Mouse (Mus musculus) G1E-ER4 (cell line): Measurements from ENCODE around the gene Magohb. TPM values are rescaled to one million over a fixed set of nuclear protein-coding genes. Genes with fewer than 3 reads are reported as not detected.

Experiments used
- GATA1 ChIP-seq: IDR thresholded peaks from one replicate; pipeline ENCODE4 v1.8.0; 2012; ENCODE audit warnings: low read length, inconsistent platforms
- polyA plus RNA-seq: library from polyadenylated mRNA; stranded (reverse); fragments of >175 nt; gene quantifications from 2 replicates; pipeline ENCODE4 v1.2.3, GENCODE M21; 2012

Magohb gene
- polyA plus RNA-seq = not detected in 2 replicates

DNA sequence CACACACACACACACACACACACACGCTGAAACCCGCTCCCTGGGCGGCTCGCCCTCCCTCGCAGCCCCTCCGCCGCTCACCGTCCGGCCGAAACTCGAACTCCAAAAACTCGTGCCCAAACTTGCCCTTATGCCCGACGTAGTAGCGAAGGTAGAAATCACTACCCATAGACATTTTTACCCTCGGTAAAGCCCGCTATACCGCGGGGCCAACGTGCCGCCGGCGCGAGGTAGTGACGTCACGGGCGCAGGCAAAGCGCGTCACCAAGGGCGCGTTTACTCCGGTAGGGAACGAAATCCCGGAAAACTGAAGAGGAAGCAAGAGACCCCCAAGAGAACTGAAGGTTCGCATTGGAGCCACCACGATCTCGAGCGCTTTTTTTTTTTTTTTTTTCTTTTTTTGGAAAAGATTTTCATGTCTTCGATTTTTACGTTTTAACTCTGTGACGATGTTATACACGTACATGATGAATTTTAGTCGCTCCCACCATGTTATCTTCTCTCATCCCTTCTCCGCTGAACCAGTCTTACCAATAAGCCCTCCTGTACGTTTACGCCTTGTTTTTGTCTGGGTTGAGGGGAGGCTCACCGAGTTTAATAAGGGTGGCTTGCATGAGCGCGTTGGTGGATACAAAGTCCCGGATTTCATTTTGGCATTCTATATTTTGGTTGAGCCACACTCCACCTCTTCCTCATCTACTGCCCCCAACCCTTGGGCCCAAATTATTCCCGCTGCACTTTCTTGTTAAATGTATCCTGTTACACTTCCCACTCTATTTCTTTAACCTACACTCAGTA is at the start of gene Magohb:
Gene Magohb (minus strand): TSS at position 254 of the 798 bp plus-strand sequence.
- no peak for TF ChIP-seq GATA1

DNA sequence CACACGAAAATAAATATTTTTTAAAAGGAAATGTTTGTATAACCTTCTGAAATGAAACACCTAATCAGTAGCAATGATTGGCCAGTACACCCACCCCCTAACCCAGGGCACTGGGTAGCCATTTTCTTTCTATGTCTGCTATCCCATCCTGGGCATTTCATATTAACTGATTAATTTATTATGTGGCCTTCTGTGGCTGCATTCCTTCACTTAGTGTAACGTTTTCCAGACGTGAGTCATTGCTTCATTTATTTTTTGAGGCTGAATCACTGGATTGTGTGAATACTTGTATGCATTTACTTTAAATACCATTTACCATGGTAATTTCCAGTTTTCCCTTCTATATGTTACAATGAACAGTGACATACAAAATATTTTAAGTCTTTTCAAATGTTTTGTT is 47.0 kb upstream of the Magohb start:
- TF ChIP-seq GATA1 = no peak

DNA sequence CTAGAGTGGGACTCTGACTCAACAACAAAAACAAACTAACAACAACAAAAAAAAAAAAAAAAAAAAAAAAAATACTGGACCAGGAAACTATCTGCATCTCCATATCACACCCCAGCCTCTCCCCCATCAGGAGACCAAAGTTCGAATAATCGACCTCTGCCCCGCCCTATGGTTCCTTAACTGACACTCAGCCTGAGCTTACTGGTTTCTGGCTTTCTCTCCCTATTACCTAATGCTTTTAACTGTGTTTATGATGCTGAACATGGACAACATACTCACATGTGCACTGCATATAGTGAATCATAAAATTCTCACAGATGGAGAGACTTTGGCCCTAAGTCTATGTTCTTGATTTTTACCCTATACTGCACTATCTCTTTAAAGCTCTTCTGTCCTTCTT is 46.3 kb upstream of the Magohb start:
- no peak for TF ChIP-seq GATA1

- TF ChIP-seq GATA1 = no peak
Measured at GRCm38 (mm10) chr6:131338787-131339186, 45.7 kb upstream of the Magohb start.

- no peak for TF ChIP-seq GATA1
Measured at GRCm38 (mm10) chr6:131327076-131327475, 34.0 kb upstream of the Magohb start.

DNA sequence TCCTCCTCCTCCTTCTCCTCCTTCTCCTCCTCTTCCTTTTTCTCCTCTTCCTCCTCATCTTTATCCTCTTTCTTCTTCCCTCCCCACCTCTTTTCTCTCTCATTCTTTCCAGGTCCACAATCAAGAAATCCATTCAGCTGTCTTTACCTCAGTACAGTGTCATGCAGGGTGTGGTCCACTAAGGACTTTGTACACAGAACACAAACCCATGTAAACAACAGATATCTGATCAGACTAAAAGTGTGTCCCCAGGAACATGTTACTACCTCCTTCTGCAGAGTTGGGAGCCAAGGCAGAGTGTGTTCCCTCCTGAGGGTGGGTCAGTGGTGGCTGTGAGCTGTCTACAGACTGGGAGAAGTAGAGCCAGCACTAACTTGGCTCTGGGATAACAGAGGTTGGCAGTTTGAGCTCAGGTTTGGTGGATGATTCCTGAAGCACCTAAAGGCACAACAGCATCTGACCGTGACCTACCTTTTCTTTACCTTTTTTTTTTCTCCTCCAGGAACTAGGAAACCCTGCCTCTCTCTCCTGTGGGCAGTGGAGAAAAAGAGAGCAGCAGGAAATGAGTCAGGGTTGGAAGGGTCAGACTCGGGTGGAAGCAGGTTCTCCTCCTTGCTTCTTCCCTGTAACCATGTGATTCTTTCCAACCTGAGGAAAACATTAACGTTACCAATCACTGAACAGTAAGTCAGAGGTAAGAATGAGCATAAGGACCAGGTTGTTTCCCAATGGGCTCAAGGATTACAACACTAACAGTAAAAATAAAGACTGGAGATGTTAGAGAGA is 29.0 kb upstream of the Magohb start:
- no peak for TF ChIP-seq GATA1

DNA sequence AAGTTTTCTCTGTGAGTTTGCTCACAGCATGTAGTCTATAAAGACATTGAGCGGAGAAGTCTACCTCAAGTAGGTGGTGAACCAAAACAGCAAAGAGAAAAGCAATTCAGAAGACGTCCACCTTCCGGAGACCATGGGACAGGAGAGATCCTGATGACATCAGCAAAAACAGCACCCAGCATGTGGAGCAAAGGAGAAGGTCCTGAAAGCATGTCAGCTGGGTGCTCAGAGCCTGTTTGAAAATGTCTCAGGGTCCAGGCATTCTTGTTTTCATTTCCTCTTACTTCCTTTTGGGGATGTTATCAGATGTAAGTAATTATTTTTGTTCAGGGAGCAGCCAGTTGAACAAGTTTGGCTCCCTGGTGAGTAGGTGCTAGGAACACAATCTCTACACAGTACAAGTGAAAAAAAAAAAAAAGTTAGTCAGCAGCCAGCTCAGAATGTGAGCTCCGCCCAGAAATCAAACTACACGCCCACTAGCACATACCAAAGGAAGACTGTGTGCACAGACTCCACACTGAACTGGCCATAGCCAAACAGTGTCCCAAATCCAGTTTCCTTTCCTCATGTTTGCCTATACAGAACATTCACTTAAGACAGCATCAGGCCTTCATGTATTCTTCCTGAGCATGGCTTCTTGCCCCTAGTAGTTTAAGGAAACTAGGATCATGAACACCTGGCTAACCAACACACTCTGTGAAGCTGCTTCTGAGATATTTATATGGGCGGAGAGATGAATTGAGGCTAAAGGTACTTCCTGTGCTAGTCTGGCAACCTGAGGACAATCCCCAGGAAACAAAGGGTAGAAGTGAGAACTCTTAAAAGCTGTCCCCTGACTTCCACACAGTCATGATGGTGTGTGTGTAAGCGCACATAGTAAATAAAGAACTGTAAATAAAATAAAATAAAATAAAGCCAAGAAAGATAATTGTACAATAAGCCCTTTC is 23.4 kb upstream of the Magohb start:
- no peak for TF ChIP-seq GATA1

DNA sequence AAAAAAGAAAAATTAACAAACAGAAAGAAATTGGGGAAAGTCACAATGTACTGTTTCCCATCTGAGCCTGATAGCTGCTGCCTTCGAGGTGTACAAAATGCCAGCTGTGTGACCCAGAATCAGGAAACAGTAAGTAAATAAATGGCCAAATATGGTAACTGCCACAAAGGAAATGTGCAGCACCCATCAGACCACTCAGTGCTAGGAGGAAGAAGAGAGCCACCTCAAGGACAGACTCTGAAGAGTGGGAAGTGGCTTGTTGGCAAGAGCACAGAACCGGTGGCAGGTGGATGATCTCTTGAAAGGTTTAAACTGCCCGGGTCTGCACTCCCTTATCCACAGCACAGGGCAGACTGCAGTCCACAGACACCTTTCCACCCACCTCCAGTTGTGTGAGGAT is 15.0 kb upstream of the Magohb start:
- TF ChIP-seq GATA1 = no peak

DNA sequence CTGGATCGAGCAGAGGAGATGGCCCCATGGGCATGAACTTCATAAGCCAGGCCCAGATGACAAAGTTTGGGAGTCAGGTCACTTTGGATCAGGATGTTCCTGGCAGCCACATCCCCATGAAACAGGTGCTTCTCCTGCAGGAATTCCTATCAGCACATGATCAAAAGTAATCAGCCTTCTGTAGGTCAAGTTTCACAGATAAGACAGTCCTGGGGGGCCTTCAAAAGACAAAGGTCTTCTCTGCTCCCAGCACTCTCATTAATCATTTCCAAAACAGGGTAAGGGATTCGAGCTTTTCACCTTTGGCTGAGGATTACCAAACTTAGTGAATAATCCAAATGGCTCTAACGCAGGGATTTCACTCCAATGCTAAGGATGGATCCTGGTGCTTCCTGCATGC is 11.7 kb upstream of the Magohb start:
- no peak for TF ChIP-seq GATA1

- TF ChIP-seq GATA1 = no peak
Measured at GRCm38 (mm10) chr6:131298531-131298930, 5.5 kb upstream of the Magohb start.

DNA sequence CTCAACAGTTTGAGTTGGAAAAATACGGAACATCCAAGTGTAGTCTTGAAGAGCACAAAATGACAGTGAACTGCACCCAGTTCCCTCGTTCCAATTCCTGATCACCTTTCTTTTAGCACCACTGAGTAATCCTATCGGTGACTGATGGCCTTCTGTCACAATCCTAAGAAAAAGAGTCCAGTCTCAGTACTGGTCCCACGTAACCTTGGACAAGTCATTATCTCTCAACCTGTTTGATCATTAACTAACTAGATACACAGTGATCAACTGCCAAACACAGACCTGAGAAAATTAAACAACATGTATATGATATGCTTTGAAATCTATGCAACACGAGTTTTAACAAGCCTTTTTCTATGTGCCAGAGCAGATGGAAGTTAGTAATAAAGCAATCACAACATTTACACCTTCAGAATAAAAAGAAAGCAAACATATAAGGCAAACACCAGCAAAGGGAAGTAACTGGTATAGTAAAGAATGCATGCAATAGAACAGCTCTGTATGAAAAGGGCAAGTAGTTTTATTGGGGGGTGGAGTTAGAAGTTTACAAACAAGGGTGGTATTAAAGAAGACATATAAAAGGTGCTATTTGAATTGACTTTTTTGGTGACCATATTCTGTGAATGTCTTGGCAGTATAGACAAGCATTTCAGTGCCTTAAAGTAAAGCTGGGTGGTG is 1.5 kb upstream of the Magohb start:
- no peak for TF ChIP-seq GATA1

- TF ChIP-seq GATA1 = no peak
Measured at GRCm38 (mm10) chr6:131293916-131294315, 872 bp upstream of the Magohb start.

GRCm38 (mm10) chr6:131292276-131292990 is 611 bp downstream of the Magohb start:
- TF ChIP-seq GATA1 = no peak

DNA sequence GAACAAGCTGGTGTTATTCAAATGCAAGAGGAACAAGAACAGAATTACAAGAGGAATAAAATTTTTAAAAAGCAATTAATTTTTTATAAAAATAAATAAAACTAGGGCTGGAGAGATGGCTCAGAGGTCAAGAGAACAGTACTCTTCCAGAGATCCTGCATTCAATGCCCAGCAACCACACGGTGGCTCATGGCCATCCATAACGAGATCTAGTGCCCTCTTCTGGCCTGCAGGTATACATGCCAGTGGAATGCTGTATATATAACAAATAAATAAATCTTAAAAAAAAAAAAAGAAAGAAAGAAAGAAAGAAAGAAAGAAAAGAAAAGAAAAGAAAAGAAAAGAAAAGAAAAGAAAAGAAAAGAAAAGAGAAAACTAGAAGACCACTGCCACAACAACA is 2.6 kb downstream of the Magohb start:
- TF ChIP-seq GATA1 = no peak
